Mouse (Mus musculus) naive thymus-derived CD4-positive, alpha-beta T cell, adult 2 months (primary cell): ENCODE data around the gene Crybb1.
A peak's percentile ranks its signal among the peaks of the same experiment; 100 is the strongest.

Experiments used
- DNase-seq: peaks from one replicate; pipeline ENCODE4 v3.0.0-alpha.2; 2011; ENCODE audit warnings: low read depth

Gene Crybb1

DNA sequence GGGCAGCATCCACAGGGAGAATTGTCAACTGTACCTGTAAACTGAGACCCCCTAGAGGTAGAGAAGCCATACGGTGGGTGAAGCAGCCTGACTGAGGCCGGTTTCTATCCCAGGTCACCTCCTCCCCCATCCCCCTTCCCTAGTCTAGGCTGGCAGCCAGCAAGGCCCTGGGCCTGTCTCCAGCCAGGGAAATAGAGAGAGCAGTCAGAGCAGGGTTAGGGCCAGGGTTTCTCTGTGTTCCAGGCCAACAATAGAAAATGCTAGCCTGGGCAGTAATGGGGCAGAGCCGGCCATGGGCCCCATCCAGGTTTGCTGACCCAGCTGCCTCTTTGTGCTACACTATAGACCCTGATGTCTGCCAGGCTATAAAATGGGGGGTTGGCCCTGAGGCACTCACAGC, at the start of gene Crybb1:
Crybb1 (plus strand) TSS at position 390 of the 400 bp plus-strand sequence.
- DNase-seq = no peak

DNA sequence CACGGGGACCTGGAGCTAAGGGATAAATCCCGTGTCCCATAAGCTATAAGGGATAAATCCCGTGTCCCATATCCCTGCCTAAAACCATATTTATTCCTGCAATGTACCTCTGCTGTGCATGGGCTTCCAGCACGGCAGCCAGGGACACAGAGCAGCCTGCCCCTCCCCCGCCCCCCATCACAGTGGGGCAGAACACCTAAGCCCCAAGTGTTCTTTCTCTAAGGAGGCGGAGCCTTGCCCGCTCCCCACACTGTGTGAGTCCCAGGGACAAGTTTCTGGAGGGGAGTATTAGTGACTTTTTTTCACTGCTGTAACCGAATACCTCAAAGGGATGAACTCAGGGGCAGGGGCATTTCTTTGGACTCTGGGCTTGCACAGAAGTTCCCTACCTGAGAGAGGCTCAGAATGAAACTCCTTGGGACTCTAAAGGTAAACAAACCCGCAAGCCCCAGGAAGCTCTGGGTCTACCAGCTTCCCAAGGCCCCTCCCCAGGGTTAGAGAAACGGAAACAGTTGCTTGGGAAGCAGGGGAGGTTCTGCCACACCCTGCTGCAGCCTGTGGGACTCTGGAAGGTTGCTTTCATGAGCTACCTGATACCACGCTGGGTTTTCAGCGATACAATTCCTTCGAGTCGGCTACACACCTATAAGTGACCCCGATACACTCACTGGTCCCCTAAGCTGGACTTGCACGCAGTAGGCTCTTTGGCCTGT, 48.9 kb upstream of the Crybb1 start:
- no peak for DNase-seq

DNA sequence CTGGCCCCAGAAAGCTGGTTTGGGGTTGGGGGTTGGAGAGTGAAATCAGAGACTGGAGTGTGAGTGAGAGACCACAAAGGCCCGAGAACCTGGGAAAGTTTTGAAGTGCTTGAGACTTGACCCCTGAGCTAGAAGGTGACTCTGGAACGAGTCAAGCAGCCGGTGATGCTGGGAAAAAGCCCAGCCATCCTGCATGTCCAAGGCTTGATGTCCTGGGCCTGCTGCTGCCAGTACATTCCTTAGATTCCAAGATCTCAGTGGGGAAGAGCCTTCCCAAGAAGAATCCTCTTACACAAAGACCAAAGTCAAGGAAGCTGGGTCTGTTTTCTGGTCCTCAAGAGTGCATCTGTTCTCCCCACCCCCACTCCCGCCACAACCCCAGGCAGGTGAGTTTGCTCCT, 47.3 kb upstream of the Crybb1 start:
- DNase-seq = no peak

DNA sequence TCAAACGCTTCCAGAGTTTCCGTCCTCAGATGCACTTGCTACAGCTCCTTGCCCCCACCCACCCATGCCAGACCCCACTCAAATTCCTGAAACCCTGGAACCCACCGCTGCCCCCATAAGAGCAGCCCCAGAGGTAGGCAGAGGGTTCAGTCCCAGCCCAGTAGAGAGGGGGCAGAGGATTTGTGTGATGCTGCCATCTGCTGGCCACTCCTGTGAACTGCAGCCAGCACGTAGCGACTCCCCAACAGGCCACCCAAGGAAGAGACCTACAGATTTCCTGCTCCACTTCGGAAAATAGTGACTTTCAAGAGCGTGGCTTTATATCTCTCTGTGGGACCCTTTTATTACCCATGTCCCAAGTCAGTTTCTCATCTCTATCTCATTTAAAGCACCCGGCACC, 45.5 kb upstream of the Crybb1 start:
- DNase-seq = peak; percentile 74

DNA sequence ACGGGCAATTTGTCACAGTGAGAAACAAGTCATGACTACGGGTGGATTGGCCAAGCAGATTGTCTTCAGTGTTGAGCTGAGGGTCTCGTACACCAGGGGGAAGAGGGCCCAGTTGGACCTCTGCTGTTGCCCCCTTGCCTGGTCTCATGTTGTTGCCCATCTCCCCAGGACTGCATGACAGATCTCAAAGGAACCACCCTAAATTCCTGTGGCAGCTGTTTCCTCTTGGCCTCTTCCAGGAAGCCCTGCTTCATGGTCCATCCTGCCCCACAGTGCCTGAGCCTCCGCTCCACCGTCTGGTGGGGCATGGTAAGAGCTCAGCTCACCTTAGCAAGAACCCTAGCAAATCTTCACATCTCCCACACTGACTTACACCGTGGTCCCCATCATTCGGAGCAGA, 43.7 kb upstream of the Crybb1 start:
- DNase-seq = no peak

DNA sequence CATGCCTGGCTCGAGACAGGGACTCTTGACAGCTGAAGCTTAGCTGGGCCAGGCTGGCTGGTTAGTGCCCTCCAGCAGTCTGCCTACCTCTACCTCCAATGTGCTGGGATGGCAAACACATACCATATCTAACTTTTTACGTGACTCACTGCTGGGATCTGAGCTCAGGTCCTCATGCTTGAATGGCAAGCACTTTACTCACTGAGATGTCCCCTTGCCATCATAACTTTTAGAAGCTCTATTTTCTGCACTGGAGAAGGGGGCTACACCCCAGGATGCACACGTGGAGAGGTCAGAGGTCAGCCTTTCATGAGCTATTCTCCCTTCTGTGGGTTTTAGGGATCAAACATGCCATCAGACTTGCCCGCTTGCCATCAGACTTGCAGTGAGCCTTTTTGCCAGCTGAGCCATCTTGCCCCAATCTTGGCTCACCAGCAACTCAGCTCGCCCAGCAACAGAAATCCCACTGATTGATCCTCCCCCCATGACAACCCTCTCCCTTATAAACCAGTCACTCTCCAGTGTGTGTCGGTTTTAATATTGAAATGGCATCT, 42.8 kb upstream of the Crybb1 start:
- no peak for DNase-seq

DNA sequence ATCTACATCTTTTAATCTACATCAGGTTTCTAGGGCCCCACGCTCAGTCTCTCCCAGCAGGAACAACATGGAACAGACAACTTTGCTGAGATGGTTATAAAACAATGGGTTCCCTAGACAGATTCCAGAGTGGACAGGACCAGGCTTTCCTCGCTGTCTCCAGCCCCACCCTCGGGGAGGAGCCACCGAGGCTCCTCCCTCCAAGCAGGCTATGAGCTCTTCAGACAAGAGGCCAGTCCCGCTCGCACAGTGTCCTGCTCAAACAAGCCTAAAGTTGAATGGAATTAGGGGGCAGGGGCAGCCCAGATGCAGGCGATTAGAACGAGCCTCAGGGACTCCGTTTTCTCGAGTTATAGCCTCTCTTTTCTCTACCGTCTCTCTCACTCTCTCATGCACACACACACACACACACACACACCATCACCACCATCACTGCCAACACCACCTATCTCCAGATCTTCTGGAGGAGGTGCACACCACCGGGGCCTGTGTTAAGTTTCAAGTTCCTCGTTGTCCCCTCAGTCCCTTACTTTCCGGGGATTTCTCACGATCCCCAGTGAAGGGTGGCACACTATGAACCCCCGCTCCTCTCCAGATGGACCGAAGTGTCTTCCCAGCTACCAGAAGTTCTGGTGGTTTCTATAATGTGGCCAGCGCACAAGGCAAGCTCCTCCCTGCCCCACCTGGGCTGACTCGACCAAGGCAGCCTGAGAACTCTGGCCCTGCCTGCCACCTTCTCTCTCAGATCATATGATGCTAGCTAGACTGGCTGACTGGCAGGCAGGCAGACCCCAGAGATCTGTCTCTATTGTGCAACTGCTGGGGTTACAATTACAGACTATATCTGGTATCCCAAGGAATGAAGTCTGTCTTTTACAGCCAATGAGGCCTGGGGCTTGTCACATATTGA, 42.0 kb upstream of the Crybb1 start:
- no peak for DNase-seq

DNA sequence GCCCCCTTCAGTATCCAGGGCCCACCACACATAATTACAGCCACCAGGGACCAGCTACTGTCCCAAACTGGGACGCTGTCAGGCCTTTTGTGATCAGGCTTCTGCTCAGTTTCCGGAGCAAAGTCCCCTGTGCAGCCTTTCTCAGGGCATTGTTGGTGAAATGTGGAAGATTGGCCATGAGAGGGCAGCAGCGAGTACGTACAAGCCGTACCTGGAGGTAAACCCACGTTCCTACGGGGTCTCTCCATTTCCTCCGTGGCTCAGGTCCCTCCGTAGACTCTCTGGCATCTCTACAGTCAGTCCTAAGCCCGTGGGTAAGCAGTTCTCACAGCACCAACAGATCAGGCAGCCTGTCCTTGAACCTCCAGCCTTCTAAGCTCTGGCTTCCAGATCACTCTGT, 41.2 kb upstream of the Crybb1 start:
- peak; percentile 80 for DNase-seq

DNA sequence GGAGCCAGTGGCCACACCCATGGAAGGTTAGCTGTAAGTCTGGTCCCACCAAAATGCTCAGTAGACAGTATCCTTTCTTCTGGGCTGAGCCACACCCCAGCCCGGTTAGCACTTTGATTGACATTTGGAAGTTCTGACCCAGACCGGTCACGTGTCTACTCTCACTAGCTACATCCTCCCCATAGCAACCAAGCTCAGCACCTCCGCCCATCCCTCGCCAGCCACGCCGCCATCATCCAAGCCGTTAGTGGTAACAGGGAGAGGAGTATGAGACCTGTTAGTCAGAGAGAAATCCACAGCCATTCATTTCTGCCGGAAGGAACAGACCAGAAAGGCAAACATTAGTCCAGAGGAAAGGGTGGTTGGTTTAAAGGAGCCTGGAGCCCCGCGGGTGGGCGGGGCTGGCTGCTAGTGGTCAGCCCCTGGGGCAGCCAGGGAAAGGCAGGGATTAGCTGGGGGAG, 40.3 kb upstream of the Crybb1 start:
- DNase-seq = no peak

DNA sequence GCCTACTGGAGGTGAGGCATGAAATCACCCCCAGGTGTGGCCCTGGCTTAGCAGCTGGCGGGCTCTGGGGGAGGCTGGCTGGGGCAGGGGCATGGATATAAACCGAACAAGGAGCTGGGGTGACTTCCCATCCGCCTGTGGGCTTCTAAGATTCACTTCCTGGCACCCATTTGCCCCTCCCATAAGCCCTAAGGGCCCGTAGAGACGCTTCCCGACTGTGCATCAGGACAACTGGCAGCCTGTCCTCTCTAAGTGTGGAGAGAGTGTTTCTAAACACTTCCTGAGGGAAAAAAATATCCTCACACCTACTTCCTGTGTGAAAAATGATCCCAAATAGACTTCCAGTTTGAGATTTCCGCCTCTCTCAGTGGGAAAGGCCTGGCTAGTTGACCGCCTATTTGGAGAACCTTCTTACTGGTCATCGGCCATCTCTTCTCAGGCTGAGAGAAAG, 39.8 kb upstream of the Crybb1 start:
- DNase-seq = no peak

DNA sequence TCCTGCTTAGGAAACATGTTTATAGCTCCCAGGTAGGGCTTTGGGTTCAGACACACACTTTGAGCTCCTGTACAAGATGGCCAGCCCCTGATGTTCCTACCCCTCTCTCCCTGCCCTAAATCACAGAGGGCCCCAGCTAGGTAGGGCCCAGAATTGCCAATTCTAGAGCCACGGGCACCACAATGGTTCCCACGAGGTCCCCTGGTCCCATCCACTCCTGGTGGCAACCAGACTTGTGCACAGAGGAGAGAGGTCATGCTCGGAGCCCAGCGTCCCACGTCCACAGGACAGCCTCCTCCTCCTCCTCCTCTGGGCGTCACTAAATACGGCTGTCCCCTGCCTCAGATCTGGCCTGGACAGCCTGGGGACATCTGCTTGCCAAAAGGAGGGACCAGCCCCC, 39.3 kb upstream of the Crybb1 start:
- no peak for DNase-seq

DNA sequence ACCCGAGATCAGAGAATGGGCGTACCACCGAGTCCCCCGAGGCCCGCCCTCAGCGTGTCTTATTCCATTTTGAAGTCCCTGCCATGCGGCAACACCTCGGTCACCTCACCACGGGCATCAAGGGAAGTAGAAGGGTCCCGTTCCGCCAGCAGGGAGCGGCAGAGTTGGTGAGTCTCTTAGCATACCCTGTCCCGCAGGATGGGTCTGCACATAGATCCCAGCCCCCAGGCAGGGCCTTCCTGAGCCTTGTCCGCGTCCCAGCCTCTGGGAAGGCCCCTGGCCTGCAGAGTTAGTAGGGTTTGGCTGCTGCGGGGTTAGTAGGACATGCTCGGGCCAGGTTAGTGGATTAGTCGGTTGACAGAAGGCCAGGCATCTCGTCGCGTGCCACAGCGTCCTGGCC, 38.6 kb upstream of the Crybb1 start:
- DNase-seq = no peak

DNA sequence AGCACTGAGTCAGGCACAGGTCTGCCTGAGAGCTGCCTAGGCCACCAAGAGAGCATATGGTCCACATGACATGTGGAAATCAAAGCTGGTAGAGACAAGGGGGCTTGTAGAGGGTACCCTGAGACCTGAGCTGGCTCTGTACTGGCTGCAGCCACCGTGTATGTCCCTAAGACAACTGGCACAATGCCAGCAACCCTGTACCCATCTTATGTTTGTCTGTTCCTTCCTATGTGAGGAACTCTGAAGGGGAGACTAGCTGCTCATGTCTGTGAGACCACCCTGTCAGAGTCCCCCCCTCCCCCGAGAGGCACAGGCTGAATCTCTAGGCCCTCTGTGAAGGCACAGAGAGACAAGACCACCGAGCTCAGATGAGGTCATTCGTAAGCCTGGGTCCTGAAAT, 36.9 kb upstream of the Crybb1 start:
- DNase-seq = no peak

DNA sequence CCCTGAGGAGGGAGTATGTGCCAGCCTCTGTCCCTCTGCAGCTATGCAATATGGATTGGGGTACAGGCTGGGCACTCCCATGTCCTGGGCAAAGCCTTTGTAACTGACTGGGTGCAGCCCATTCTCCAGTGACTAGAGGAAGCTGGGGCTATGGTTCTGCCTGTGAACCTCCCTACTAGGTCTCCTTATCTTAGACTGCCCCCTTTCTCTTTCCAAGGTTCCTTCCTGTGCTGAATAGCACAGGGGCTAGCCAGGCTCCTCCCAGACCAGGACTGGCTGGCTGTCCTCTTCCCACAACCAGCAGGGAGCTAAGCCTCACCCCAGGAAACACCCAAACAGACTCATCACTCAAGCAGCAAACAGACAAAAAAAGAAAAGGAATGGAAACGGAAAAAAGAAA, 36.2 kb upstream of the Crybb1 start:
- no peak for DNase-seq

DNA sequence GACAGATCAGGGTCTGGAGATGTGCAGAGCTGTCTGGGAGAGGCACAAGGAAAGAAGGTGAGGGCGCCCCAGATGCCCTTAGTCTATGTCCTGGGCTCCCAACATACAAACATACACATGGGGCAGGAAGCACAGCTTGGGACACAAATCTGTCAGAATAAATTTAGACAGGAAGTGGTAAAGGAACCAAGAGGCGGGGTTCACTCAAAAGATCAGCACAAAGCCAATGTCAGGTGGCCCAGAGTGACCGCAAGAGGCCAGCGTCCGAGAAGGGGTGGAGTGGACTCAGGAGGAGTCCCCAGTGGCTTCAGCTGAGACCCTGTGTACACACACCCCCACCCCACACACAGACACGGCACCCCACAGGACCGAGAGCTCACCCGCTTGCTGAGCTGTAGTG, 35.4 kb upstream of the Crybb1 start:
- peak; percentile 43 for DNase-seq

DNA sequence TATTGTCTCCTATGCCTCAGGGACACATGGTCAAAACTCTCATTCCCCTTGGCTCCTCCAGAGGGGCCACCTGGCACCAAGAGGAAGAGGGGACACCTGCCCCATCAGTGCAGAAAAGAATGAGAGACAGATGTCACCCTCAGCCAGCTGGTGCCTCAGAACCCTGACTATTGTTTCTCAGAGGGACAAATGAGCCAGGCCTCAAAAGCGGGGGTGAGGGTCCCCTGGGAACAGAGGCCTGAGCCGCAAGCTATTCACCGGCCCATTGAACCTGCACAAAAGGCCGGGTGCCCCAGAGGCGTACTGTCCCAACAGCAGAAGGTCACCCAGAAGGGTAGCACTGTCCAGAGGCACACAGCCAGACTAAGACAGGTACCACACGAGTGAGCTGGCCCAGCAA, 30.0 kb upstream of the Crybb1 start:
- DNase-seq = no peak

DNA sequence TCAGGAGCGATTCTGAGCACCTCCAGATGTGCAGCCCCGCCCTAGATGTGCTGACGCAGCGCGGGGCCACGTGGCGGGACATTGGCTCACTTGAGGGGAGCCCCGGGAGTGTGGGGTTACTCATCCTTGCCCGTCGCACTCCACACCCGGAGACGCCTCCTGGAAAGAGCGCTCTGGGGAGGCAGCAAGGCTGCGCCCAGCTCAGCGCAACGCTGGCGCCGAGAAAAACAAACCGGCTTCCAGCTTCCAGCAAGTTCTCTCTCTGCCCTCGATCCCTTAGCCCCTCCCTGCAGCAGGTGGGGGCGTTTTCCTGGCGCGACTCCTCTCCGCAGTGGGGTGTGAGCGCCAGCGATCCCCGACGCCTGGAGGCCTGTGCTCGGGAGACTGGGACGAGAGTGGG, 28.3 kb upstream of the Crybb1 start:
- no peak for DNase-seq

DNA sequence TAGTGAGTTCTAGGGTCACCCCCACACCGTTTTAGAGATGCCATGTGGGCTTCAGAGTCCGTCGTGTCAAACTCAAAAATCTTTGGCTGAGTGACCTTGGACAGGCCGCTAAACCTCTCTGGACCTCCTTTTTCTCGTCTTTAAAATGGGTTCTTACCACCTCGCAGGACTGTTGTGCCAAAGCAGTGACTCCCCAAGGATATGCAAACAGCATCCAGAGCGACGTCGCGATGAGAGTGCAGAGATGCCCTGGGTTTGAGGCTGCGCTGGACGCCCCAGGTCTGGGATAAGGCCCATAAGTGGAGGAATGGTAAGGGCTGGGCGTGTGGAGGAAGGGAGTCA, 27.7 kb upstream of the Crybb1 start:
- no peak for DNase-seq

DNA sequence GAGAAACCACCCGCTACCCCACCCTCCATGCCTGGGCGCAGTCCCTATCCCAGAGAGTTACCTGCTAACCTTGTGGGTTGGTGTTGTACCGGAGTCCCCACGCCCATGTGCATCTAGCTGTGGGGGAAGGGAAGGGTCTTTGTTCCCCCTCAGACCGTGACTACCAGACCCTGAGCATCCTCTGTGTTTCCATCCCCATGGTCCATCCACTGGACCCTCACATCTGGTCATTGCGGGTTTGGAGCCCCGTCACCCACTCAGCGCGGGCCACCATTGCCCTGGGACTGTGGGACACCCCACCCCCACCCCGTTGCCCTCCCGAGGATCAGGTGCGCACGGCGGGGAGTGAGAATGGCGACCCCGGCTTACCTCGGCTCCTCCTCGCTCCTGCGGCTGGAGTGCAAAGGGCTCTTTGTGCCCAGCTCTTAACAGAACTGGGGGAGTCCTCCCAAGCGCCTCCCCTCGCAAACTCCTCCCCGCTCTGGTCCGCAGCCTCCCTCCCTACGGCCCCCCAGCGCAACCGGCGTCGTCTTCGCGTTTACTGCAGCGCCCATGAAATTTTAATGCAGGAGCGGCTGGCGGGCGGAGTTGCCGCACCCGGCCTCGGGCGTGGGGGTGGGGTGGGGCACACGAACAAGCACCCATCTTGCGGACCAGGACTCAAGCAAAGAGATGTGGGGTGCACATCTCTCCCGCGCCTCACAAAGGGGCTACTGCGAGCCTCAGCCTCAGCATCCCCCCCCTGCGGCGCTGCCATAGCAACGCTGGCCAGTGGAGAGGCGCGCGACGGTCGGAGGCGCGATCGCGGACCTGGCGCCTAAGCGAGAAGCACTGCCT, 27.2 kb upstream of the Crybb1 start:
- DNase-seq = no peak

DNA sequence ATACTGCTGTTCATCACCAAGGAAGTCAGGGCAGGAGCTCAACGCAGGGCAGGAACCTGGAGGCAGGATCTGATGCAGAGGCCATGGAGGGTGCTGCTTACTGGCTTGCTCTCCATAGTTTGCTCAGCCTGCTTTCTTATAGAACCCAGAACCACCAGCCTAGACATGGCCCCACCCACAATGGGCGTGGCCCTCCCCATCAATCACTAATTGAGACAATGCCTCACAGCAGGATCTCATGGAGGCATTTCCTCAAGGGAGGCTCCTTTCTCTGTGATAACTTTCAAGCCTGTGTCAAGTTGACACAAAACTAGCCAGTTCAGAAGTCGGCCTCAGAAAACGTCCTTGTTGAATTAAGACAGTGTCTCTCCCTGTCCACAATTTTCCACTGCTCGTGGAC, 19.8 kb upstream of the Crybb1 start:
- no peak for DNase-seq

DNA sequence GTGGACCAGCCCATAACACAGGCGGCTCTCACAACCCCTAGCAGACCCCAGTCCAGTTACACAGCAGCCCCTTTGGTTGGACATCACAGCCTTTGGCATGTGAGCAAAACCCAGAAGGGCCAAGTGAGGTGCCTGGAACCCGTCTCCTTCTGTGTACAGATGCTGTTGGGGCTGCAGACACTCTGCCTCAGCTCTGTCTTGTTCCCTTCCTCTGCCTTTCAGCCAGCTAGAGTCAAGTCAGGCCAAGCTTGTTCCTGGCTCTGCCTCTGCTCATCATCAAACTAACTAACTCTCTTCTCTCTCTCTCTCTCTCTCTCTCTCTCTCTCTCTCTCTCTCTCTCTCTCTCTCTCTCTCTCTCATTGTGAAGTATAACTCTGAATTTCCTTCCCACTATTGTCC, 19.0 kb upstream of the Crybb1 start:
- no peak for DNase-seq

DNA sequence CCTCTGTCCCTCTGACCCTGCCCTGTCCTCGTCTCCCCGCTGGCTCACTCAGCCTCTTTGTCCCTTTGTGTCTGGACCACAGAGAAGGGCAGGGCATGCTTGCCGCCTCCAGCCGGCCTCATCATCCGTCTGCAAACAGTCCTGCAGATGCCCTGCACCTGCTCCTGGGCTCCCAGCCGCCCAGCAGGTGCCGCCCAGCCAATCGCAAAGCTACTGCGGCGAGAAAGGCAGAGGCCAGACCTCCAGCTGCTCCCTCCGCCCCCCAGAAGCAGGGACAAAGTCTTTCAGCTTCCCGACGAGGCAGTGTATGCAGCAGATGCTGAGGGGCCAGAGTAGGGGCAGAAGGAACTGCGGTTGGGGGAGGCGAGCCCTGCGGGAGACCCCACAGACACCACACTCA, 18.2 kb upstream of the Crybb1 start:
- DNase-seq = no peak
